Mouse (Mus musculus): ENCODE results near the gene Stub1.
"Not testable (repeated sequence)": the region's sequence is repeated elsewhere in the genome, so short reads cannot be mapped to it uniquely, and the experiment has no call there.

Gene Stub1

GRCm38 (mm10) chr17:25833291-25833663 is at the start of gene Stub1:
Gene Stub1, minus strand, starts transcription at chr17:25833404.
- peak; percentile 94 to 95 for DNase-seq

- no peak for DNase-seq
These were observed 49.1 kb upstream of the Stub1 start for GRCm38 (mm10) chr17:25882306-25882705.

- DNase-seq: no peak
These were observed 48.5 kb upstream of the Stub1 start for GRCm38 (mm10) chr17:25881691-25882090.

- DNase-seq: no peak
These were observed 47.9 kb upstream of the Stub1 start for GRCm38 (mm10) chr17:25880913-25881641.

- no peak for DNase-seq
These were observed 47.1 kb upstream of the Stub1 start, which contains the start of gene Wfikkn1 for GRCm38 (mm10) chr17:25880196-25880910. Gene Wfikkn1, minus strand, starts transcription at chr17:25880858.

GRCm38 (mm10) chr17:25879750-25880149 is 46.5 kb upstream of the Stub1 start:
- no peak for DNase-seq

- DNase-seq: peak in 1 of 2 experiments; percentile 26
These were observed 46.1 kb upstream of the Stub1 start for GRCm38 (mm10) chr17:25879261-25879660.

GRCm38 (mm10) chr17:25878611-25879180 is 45.5 kb upstream of the Stub1 start:
- no peak for DNase-seq

- no peak for DNase-seq
These were observed 44.8 kb upstream of the Stub1 start for GRCm38 (mm10) chr17:25877741-25878610.

GRCm38 (mm10) chr17:25877025-25877424 is 43.8 kb upstream of the Stub1 start:
- no peak for DNase-seq

GRCm38 (mm10) chr17:25876347-25876915 is 43.2 kb upstream of the Stub1 start:
- DNase-seq: no peak

GRCm38 (mm10) chr17:25875171-25876136 is 42.2 kb upstream of the Stub1 start:
- peak; percentile 89 to 90 for DNase-seq

GRCm38 (mm10) chr17:25874721-25875170 is 41.5 kb upstream of the Stub1 start, which contains the start of gene Mettl26:
Gene Mettl26, plus strand, starts transcription at chr17:25875074.
- DNase-seq: peak; percentile 92 to 93

- no peak for DNase-seq
These were observed 41.0 kb upstream of the Stub1 start for GRCm38 (mm10) chr17:25874148-25874720.

GRCm38 (mm10) chr17:25873405-25874147 is 40.4 kb upstream of the Stub1 start:
- DNase-seq: no peak

GRCm38 (mm10) chr17:25872676-25873075 is 39.5 kb upstream of the Stub1 start:
- no peak for DNase-seq

- not testable (repeated sequence) for DNase-seq
These were observed 38.4 kb upstream of the Stub1 start for GRCm38 (mm10) chr17:25871566-25871965.

GRCm38 (mm10) chr17:25869954-25870353 is 36.8 kb upstream of the Stub1 start:
- DNase-seq: no peak

- DNase-seq: no peak
These were observed 36.3 kb upstream of the Stub1 start for GRCm38 (mm10) chr17:25869498-25869897.
